Mouse (Mus musculus) thymus, postnatal 36 days (tissue): ENCODE data around the gene Rasgrp3.
A peak's percentile ranks its signal among the peaks of the same experiment; 100 is the strongest.
"Not testable (repeated sequence)": the region's sequence is repeated elsewhere in the genome, so short reads cannot be mapped to it uniquely, and the experiment has no call there.

ENCODE experiments used
- DNase-seq, 2 experiments: peaks; one replicate each; pipeline ENCODE4 v3.0.0; 2022; ENCODE audit warnings: mixed read lengths in 2 of 2

Rasgrp3 gene

DNA sequence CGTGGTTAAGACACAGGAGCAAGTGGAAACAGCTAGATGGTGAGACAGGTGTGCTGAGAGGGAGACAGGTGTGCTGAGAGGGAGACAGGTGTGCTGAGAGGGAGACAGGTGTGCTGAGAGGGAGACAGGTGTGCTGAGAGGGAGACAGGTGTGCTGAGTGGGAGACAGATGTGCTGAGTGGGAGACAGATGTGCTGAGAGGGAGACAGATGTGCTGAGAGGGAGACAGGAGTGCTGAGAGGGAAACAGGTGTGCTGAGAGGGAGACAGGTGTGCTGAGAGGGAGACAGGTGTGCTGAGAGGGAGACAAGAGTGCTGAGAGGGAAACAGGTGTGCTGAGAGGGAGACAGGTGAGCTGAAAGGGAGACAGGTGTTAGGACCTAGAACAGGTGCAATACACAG, 27.5 kb downstream of the Rasgrp3 start:
- not testable (repeated sequence) for DNase-seq

DNA sequence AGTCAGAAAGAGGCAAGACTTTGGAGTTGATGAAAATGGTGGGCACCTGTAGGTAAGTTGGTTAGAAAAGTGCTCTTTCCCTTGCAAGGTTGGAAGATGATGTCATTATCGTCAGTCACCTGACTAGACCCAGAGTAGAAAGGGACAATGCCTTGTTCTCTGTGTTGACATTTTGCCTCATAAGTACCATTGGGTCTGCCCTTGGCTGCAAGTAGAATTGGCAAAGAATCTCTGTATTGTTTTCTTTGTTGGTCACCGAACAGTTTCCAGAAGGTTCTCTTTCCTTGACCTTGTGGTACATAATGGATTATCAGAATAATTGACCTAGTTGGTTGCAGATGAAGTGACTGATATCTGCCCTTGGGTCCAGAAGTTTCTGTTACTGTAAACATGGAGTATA, 27.9 kb downstream of the Rasgrp3 start:
- DNase-seq, result no peak

DNA sequence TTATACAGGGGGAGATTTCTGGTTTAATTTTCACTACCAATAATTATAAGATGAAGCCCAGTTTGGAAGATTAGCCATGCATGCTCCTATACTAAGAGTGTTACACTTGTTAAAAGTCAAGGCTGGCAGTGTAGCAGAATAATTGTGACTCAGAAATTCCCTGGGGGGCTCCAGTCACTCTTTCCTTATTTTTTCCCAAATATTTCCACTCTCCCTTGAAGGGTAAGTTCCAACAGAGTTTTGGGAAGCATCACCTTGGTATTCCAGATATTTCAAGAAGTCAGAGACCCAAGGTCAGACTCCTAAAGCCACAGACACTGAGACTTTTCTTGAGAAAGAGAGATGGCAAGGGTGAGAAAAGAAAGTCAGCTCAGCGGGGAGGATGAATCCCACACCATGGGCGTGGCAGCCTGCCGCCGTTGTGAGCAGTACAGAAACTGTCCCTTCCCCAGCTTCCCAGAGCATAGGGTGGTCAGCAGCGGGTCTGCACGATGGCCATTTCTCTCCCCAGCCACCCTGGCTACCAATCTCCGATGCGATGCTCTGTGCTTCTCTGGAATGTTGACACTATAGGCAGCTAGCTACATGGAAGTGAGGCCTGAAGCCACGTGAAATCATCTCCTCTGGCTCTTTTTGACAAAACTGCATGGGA, 28.8 kb downstream of the Rasgrp3 start:
- DNase-seq, result no peak

DNA sequence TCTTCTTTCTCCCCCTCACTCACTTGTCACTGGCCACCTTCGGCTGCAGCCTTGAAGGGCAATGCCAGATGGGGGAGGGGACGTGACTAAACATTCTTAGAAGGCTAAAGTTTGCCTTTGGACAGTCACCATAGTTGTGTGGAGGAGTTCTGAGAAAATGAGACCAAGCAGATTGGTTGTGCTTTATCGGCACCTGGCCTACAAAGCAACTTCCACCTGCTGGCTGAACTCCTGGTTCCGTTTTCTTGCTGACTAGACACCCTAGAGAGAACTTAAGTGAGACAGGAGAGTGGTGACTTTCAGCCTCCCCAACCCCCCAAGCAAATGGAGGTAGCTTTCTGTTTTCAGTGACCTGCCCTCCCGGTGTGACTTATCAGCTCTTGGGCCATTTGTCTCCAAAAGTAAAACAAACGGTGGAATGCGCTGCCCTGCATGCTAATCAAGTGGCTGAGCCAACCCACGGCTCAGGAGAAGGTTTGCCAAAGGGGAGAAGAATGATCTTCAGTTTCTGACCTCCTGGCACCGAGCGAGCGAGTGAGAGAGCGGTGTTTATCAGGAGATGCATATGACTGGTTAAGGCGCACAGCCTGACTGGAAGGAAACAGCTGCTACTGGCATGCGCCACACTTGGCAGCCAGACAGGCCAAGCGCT, 29.4 kb downstream of the Rasgrp3 start:
- DNase-seq, result peak in 1 of 2 experiments; percentile 6

DNA sequence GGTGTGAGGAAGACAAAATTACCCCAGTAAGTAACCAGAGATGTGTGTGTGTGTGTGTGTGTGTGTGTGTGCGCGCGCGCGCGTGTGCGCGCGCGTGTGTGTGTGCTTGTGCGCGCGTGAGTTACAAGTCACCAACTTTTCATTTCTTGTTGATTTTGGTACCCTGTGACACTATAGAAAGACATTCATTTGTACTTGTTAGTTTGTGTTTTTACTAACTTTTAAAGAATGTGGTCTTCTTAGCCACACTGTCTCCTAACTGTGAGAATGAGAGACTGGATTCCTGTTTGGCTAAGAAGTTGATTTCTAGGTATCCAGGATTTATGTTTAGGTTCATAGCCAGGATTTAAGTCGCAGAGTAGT, 29.9 kb downstream of the Rasgrp3 start:
- DNase-seq, result no peak

DNA sequence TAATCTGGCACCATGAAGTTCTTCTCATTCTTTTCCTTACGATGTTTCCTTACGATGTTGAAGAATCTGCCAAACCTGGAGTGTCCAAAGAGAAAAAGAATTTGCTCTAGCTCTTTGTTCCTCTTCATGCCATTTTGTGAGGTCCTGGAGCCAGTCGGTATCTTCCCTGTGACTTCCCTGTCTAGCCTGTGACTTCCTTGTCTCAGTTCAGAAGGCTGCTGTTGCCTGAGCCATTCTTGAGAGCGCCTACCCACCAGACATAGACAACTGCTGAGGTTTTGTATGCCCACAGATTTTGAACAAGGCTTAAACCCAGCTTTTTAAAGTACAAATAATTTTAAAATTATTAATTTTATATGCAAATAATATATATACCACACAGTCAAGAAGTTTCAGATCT, 31.3 kb downstream of the Rasgrp3 start:
- no peak for DNase-seq

DNA sequence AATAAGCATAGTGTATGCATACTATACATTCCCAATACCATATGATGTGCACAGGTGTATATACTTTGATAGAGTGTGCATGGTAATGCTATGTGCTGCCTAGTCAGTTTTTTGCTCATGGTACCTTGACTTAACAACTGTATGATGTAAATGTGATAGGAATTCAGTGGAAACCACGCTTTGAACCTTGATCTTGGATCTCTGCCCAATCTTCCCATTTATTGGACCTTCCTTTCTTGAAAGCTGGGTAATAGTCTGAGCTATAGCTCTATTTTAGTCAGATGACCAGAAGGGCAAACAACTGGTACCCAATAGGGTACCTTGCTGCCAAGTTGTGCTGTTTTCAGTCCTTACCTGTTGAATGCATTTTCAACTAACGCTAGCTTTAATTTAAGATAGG, 31.8 kb downstream of the Rasgrp3 start:
- DNase-seq, result no peak

DNA sequence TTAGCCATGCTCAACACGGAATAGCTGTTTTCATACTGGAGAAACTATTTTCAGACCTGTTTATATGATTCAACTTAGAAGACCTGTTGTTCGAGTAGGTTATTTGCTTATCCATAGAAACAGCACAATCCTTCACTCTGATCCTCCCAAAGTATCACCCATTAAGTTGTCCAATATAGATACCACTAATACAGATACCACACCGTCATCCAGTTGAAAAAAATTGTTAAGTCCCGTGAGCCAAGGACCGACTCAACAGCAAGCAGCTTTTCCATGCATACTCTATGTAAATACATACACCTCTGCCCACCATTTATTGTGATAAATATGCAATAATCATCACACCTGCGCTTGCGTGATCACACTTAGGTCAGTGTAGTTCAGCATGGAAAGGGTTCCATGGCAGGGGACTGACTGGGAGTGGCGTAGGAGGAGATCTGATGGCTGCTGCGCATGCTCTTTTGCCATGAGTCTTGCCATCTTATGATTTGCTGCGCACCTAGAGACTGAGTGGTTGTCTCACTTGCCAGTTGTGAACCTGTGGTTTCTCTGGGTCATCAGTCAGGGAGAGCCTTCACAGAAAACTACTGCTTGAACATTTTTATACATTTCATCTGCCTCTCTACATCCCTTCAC, 32.9 kb downstream of the Rasgrp3 start:
- no peak for DNase-seq

DNA sequence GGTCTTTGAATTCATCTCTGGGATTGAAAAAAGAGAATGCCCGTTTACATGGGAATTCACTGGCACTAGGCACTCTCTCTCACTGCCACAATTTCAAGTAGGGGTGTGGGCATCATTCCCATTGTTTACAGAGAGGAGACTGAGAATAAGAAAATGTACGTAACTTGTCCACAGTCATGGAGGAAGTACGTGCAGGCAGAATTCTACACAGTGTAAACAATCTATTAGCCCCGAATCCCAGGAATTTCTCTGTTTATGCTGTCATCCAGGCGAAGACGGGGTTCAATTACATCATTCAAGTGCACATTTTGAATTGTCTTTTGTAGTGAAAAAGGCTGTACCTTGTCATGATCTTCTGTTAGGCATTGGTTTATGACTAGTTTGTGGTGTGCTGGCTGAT, 34.6 kb downstream of the Rasgrp3 start:
- DNase-seq, result no peak

DNA sequence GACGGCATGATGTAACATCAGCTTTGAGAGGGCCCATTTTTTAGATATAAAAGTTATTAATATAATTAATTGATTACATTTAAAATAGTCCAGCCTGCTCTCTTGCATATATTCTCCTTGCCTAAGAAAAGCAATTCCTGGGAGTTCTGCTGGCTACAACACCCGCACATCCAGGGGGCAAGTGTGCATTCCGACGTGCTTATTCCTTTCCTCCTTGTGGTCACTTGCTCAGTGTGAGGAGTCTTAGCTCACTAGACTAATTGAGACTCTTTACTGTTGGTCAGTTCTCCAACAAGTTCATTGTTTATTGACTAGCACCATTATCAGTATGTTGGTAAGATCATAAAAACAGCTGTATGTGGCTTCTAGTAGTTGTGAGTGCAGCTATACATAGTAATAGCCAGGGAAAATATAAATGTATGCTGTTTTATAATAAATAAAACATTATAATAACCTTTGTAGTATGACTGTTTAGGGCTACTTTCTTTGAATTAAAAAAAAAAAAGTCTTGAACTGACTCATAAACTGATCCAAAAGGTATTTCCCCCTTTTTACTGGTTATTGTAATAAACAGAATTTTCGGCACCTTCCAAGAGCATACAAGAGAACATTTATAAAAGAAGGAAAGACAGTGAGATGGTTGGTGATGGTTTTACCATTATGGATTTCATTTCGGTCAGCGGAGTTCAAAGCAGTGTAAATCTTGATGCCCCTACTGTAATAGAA, 35.4 kb downstream of the Rasgrp3 start:
- DNase-seq, result no peak

DNA sequence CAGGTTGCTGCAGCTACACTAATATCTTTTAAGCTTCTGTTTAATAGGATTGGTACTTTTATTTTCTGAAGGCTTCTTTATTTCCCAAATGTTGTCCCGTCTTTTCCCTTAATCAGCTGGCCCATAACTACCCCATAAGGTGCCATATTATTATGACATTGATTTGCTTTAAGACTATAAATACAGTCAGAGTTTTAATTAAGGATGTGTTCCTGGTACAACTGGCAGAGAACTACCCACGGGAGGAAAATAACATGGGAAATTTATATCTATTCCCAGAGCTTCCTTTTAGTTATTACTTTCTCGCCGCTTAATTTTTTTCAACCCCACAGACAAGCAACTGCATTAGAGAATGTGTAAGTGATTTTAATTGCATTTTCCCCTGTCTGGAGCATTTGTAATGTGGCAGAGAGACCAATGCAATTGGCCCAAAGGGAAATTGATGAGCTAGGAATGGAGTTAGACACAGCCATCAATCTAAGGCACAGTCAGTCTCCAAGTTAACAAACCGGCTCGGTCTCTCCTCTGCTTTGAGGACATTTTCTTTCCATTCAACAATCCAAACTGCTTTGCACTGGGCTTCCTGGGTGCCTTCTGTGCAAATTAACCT, 36.1 kb downstream of the Rasgrp3 start:
- DNase-seq, result no peak

DNA sequence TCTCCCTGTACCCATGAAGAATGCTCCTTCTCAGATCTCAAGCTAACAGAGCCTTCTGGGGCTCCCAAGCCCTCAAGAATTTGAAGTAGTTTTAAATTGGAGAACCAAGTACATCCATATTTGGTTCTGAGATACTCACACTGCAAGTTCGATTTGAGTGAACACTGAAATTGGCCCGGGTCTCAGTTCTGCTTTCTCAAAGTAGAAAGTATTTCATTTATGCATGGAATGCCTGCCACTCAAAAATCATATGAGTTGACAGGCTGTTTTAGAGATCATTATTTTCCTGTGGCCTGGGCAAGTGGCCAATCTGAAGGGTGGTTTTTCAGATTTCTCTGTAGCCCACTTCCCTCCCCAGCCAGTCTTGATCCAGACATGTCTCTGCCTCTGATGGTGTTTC, 36.7 kb downstream of the Rasgrp3 start:
- DNase-seq, result no peak

DNA sequence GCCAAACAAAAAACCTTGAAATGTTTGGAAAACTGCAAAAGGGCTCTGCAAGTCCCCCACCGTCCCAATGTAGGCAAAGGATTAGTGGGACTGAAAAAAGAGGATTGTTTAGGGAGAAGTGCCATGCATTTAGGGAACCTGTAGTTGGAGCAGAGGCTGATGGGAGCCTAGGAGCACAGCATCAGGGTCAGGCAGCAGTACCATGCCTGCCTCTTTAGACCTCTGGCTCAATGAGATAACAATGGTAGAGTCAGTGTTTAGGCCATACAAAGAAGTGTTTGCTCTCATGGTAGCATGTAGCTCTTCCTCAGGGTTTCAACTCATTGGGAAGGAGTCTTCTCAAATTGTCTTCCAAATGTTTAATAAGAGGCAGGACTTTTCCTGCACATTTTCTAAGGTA, 40.3 kb downstream of the Rasgrp3 start:
- DNase-seq, result no peak

DNA sequence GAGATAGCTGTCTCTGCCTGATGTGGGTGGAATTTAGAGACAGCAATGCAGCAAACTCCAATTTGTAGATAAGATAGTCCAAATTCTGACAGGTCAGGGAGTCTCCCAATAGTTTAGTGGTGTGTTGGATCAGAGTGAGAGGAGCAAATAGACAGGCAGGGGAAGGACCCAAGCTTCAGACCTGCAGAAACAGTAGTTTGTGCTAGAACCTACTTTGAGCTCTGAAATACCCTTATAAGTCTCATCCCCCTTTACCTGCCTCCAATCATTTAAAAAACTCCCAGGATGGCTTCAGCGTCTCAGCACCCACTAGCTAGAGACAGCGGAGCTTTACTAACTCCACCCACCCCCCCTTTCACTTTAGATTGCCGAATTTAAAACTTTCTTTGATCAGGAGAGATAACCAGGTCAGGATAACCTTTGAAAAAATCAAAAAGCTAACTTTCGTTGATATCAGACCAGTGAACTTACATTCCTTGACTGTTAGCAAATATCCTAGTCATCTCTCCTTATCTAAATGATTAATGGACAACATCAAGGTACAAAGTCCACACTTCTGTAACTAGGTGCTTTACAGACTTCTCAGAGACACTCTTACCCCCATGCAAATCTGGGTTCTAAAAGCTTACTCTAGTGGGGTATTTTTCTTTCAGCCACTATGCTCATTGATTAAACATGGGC, 41.2 kb downstream of the Rasgrp3 start:
- DNase-seq, result no peak

DNA sequence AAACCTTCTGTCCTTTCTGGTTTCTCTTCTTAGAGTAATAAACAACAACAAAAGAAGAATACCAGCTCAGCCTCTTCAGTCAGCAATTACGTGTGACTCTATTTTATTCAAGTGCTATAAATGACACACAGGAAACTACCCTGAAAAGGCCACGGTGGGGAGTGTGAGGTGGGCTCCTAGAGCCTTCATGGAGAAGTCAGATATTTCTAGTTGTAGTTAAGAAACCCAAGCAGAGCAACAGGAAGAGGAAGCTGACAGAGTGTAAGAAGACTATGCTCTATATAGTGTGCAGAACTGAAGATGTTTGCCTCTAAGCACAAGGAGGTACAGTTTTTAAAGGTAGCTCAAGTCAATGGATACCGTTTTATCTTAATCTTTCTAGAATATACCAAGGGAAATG, 42.0 kb downstream of the Rasgrp3 start:
- no peak for DNase-seq

DNA sequence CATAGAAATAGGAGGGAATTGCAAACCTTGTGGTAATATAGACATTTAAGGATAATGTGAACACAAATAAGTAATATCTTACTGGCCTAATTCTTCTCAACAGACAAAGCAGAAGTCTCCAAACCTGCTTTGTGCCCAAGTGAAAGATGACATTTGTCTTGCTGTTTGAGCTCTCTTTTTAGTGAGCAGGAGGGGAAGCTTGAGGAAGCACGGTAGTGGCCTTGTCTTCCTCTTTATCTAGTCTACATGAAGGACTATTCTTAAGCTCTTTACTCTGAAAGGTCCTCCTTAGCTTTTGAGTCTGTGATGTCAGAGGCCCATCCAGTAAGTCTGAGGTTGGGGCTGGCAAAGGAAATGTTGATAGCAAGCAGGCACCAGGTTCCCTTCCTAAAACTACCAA, 43.1 kb downstream of the Rasgrp3 start:
- no peak for DNase-seq

DNA sequence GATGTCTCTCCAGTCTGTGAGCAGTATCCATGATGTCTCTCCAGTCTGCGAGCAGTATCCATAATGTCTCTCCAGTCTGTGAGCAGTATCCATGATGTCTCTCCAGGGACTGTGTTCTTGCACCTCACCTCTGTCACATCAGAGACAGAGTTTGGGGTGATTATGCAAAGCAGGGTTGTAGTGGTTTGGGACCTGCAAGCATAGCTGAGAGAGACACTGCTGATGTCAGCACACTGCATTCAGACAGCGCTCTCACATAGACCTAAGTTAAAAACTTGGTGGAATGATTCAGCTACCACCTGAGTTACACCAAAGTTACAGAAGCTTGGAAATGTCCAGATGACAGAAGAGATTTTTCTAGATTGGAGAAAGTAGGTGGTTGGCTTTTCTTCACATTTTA, 44.0 kb downstream of the Rasgrp3 start:
- DNase-seq, result no peak

DNA sequence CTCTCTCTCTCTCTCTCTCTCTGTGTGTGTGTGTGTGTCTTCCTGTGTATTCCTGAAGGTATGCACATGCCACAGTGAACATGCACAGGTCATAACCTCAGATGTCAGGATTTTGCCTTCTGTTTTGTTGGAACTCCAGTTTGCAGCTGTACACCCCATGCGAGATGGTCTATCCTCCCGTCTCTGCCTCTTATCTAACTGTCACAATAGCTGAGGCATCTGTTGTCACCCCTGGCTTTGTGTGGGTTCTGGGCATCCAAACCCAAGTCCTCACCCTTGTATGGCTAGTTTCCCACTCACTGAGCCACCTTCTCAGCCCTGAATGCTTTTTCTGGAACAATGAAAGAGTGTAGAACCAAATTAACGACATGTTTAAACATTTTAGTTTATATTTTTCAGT, 44.7 kb downstream of the Rasgrp3 start:
- no peak for DNase-seq

DNA sequence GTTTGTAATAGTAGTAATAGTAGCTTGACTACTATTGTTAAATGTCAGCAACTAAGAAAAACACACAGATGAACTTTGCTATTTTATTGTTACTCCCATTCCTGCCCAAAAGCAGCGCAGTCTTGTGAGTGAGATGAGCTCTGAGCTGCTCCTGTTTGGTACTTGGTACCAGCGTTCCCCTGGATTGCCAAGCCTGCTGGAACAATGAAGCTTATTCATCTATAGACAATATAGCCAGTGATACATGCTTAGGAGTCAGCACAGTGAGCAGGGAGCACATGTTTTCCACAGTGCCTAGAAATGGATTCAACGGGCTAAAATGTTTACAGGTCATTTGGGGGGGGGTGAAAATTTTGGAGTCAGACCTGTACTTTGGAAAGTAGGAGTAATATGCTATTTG, 50.5 kb downstream of the Rasgrp3 start:
- no peak for DNase-seq

DNA sequence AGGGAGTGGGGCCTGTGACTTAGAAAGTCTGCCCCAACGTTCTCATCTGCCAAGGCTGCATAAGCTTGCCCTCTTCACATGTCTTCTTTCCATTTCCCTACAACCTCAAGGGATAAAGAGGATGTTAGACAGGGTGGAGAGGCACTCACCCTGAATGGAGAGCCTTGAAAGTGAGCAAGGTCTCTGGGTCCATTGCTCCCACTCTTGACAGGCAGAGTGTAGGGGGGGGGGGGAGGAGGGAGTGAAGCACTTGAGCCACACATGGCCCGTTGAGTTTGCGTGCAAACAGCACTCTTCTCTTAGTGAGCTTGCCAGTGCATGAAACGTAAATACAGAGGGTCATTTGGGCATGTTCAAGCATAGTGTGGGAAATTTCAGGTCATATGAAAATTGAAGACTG, 59.5 kb downstream of the Rasgrp3 start:
- DNase-seq, result no peak

DNA sequence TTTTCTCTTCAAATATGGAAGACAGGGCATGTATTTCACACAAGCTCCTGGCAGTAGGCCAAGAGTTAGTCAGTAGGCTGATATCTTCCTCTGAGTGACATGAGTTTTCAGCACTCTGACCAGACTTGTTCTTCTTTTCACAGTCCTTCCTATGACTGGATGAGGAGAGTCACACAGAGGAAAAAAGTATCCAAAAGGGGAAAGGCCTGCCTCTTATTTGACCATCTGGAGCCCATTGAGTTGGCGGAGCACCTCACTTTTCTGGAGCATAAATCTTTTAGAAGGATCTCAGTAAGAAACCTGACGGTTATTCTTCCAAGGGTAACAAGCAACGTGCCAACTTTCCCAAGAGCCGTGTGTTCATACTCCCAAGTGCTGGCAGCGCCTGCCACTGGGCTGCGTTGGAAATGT, 62.5 kb downstream of the Rasgrp3 start:
- DNase-seq, result no peak

DNA sequence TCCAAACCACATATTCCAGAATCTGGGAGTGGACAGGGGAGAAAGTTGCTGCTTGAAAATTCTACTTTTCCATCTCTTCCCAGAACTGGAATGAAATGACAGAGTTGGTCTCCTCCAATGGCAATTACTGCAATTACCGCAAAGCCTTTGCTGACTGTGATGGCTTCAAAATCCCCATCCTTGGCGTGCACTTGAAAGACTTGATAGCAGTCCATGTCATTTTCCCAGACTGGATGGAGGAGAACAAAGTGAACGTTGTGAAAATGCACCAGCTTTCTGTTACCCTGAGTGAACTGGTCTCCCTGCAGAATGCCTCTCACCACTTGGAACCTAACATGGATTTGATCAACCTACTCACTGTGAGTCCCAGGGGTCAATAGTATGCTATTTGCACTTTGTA, 67.3 kb downstream of the Rasgrp3 start:
- DNase-seq, result no peak

DNA sequence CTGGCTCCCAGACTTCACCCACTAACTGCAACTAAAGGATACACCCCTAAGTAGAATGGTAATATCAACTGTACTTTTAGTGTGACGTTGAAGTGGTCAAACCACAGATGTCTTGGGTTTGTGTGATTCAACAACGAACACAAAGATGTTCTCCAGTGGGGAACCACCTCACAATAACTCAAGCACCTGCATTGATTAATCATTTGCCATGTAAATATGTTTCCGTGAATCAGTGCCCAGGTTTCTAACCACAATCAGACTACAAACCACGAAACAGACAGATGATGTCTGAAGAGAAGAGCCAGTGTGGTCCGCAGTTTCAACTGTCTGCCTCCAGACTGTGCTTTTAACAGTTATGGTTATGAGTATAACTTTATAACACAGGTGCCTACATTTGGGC, 69.4 kb downstream of the Rasgrp3 start:
- no peak for DNase-seq
